Mouse (Mus musculus): ENCODE data around the gene Insl5. TPM values are rescaled to one million over a fixed set of nuclear protein-coding genes. Genes with fewer than 3 reads are reported as not detected.

Insl5 gene
- total RNA-seq, 2 experiments from 2014 or later = not detected

DNA sequence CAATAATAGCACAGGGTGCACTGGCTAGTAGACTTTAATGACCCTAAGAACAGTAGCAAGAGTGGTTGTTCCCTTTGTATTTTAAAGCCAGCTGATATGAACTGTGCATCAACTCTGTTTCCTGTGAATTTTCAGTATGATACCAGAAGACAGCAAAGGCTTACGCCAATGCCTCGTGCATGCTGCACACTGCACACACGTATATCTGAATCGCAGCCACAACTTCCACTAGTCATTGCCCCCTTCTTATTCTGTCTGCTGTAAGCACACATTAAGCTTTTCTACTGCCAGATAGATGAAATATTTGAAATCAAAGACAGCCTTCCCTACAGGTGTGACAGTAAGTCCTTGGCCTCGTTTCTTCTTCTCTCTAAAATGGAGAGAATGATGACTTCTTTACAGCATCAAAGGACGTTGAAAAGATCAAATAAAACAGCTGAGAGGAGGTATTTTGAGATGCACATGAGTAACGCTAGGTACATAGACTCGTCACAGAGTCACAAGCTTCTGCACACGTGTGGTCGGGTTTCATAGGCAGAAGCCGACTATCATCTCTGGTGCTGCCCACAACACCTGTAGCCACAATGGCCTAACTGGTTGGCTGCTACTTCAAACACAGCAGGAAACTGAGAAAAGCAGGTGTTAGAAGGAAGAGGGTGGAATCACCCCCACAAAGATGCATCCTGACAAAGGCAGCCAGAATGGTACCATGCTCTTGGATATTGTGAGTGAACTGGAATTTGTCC lies 35.9 kb downstream of the Insl5 start:
- no peak for DNase-seq (ENCODE audit: low spot score)
- intact Hi-C loops (cut with DNase I) = no loop called here

GRCm38 (mm10) chr4:102990016-102990415 lies 36.6 kb downstream of the Insl5 start:
- DNase-seq (ENCODE audit: low spot score) = no peak
- intact Hi-C loops (cut with DNase I) = no loop called here

DNA sequence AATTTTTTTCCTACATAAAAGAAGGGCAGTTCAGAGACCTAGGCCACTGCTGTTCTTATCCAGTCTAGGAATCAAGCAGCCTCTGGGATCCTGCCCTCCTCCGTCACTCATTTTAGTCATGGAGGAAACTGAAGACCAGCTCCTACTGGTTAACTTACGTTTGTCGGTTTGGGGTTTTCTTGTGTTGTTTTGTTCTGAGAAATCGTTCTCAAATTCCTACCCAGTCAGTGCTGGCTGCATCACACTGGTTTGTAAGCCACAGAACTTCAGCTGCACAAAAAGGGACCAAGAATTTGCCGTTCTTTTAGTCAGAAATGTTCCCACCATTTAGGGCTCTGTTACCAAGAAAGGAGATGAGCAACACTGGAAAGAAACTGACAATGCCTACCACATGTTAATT lies 37.3 kb downstream of the Insl5 start:
- DNase-seq (ENCODE audit: low spot score) = no peak
- intact Hi-C loops (cut with DNase I) = loop anchor here (5.0 to 10.0 kb wide), 2 partner anchors 325 to 358 kb away; partner anchors contain the start of gene Oma1

DNA sequence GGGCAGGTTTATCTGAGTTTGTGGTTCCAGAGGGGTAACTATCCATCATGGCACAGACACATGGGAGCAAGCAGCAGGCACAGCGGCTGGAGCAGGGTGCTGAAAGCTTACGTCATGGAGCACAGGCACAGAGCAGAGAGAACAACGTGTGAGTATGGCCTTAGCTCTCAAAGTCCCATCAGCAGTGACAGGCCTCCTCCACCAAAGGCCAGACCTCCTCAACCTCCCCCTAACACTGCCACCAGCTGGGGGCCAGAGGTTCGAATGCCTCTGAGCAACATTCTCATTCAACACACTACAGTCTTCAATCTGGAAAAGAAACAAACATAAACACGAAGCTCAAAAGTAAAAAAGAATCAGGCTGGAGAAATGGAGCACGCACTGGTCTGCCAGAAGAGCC lies 38.1 kb downstream of the Insl5 start:
- intact Hi-C loops (cut with DNase I) = loop anchor here (5.0 to 10.0 kb wide), 2 partner anchors 326 to 359 kb away; partner anchors contain the start of gene Oma1
- no peak for DNase-seq (ENCODE audit: low spot score)

DNA sequence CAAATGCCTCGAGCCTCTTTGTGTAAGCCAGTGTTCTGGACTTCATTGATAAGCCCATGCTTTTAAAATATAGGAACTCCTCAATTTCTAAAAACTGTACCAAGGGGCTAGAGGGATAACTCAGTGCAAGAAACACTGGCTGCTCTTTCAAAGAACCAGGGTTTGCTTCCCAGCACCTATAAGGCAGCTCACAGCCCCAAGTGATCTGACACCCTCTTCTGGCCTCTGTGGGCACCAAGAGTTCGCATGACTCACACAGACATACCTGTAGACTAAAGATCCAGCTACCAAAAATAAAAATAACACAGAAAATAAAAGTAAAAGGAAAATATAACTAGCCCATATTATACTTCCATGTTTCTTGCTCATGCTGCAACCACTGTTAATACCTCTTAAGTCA lies 38.9 kb downstream of the Insl5 start:
- intact Hi-C loops (cut with DNase I) = loop anchor here (1.0 to 10.0 kb wide), 3 partner anchors 159 to 360 kb away; partner anchors contain the start of gene Oma1
- DNase-seq (ENCODE audit: low spot score) = no peak

GRCm38 (mm10) chr4:102987325-102987724 lies 39.3 kb downstream of the Insl5 start:
- intact Hi-C loops (cut with DNase I) = loop anchor here (1.0 to 10.0 kb wide), 3 partner anchors 159 to 360 kb away; partner anchors contain the start of gene Oma1
- no peak for DNase-seq (ENCODE audit: low spot score)

- no peak for DNase-seq (ENCODE audit: low spot score)
- intact Hi-C loops (cut with DNase I) = loop anchor here (1.0 to 10.0 kb wide), 3 partner anchors 159 to 360 kb away; partner anchors contain the start of gene Oma1
Observed at GRCm38 (mm10) chr4:102986917-102987316, 39.7 kb downstream of the Insl5 start.

DNA sequence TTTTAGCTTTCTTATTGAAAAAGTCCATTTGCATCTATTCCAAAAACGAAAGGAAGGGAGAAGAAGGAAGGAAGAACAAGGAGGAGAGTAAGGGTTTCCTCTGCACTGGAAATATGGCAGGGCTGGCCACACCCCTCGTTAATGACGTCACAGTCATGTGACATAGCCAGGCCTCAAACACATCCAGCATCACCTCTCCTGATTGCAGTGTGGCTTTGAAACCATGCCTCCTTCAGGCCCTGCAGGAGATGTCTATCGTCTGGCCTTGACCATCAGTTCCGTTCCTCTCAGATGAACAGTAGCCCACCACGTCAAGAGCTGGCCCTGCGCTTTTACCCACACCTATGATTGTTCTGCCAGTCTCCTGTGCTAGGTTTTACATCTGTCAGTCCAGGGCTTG lies 40.5 kb downstream of the Insl5 start:
- intact Hi-C loops (cut with DNase I) = loop anchor here (5.0 to 10.0 kb wide), 2 partner anchors 329 to 361 kb away; partner anchors contain the start of gene Oma1
- no peak for DNase-seq (ENCODE audit: low spot score)

GRCm38 (mm10) chr4:102981709-102982108 lies 44.9 kb downstream of the Insl5 start:
- no peak for DNase-seq (ENCODE audit: low spot score)
- intact Hi-C loops (cut with DNase I) = loop anchor here (10.0 kb wide), 1 partner anchor 333 kb away; the partner anchor contains the start of gene Oma1

- DNase-seq (ENCODE audit: low spot score) = no peak
- intact Hi-C loops (cut with DNase I) = no loop called here
Observed at GRCm38 (mm10) chr4:102979385-102979784, 47.3 kb downstream of the Insl5 start.

DNA sequence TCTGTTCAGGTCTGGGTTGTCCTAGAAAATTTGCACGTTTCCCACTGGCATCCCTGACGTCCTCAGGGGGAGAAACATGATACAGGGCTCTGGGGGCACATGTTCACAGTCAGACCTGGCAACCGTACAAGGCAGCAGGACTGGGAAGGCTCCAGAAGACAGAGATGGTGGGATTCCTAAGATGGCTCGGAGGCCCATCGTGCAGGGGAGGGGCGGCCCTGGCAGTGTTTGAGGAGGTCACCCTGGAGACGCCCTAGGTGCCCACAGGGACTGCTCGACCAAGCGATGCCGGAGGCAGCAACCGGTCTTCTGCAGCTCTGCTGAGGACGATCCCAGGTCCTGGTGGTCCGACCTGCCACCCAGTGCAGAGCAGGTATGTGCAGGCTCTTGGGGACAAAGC lies 48.2 kb downstream of the Insl5 start, which contains the start of gene Tctex1d1:
Gene Tctex1d1, plus strand, starts transcription at position 167 of the 400 bp plus-strand sequence.
- intact Hi-C loops (cut with DNase I) = no loop called here
- DNase-seq (ENCODE audit: low spot score) = no peak

- intact Hi-C loops (cut with DNase I) = no loop called here
- DNase-seq (ENCODE audit: low spot score) = no peak
Observed at GRCm38 (mm10) chr4:102977778-102978321, 48.8 kb downstream of the Insl5 start.

DNA sequence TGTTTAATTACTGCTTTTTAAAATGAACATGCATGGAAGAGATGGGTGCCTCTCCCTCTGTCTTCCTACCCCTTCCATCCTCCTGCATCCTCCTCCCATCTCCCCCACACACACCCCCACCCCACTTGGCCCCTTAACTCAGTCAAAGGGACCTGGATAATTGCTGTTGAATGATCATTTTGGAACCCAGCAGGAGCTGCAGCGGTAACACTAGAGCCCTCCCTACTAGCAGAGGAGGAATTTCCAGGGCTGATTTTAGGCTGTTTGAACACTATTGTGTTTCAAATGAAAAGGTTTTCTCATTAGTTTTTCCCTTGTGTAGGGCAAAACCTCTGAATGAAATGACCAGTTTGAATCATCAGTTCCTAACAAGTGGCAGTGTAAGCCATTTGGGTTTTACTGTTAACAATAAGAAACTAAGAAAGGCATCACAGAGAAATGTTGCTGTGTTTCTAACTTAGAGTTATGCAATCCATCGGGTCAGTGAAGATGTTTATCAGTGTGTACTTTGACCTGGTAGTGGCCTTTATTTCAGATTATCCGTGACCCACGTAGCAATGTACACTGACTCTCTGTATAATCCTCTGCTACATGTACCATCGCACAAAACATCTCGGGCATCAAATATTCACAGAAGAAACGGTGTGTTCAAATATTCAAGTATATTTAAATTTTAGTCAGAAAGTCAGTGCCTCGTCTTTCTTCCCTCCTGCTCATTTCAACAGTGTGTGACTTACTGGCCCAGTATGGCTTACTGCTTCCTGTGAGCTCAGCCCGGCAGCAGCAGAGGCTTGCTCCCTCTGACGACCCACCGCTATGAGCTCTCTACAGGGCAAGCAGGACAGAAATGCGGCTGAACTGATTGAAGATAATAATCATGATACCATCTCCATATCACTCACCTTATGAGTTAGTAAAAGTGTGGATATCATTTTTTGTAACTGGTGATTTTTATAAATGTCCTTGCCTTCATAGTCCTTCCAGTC lies 50.1 kb downstream of the Insl5 start:
- intact Hi-C loops (cut with DNase I) = no loop called here
- no peak for DNase-seq (ENCODE audit: low spot score)

DNA sequence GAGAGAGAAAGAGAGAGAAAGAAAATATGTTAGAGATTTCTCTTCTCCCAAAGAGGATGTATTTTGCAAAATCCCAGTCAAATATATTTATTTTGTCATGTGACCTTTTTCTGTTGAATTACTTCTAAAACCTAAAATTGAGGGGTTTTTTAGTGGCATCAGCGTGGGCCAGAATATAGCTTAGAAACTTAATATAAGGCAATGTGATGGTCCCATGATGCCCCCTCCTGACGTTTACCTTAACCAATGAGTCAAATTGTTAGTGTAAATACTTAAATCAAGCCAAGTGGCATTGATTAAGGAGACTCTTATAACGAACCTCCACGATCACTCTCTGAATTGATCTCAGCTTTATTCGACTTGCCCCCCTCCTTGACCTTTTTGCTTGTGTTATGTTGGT lies 52.5 kb downstream of the Insl5 start:
- no peak for DNase-seq (ENCODE audit: low spot score)
- intact Hi-C loops (cut with DNase I) = no loop called here

GRCm38 (mm10) chr4:102972071-102972470 lies 54.6 kb downstream of the Insl5 start:
- intact Hi-C loops (cut with DNase I) = no loop called here
- no peak for DNase-seq (ENCODE audit: low spot score)

GRCm38 (mm10) chr4:102971159-102971558 lies 55.5 kb downstream of the Insl5 start:
- intact Hi-C loops (cut with DNase I) = no loop called here
- no peak for DNase-seq (ENCODE audit: low spot score)

GRCm38 (mm10) chr4:102969599-102969998 lies 57.0 kb downstream of the Insl5 start:
- intact Hi-C loops (cut with DNase I) = no loop called here
- no peak for DNase-seq (ENCODE audit: low spot score)

Data from heart, postnatal 25 days (tissue).